Mouse (Mus musculus) embryonic fibroblast, embryonic 13.5 days (primary cell): ENCODE data around the gene Zfp566.

Source experiments
- CTCF ChIP-seq: IDR thresholded peaks from 2 replicates; pipeline ENCODE4 v1.5.1; 2011; ENCODE audit warnings: mild to moderate bottlenecking, control low read depth, low read length, moderate library complexity, borderline replicate concordance; ENCODE audit not compliant: insufficient read depth
- POLR2A ChIP-seq: IDR thresholded peaks from 2 replicates; pipeline ENCODE4 v1.6.1; 2011; ENCODE audit warnings: low read depth, mild to moderate bottlenecking, control low read depth, low read length, moderate library complexity

GRCm38 (mm10) chr7:30048126-30048525 lies 42.2 kb downstream of the Zfp566 start:
- TF ChIP-seq POLR2A (no peak), CTCF (no peak)
